Mouse (Mus musculus) MEL (cell line): ENCODE measurements at regions not wholly inside any gene's neighbourhood (a gene's known extent, or its start where the extent isn't known, plus 50 kb on each side); places are given as distances from the start of the nearest gene placed in this dataset.

Experiments used
- CHD2 ChIP-seq: IDR thresholded peaks from 2 replicates; pipeline ENCODE4 v1.6.1; 2011; ENCODE audit warnings: low read length, improper control_type of control experiment
- CTCF ChIP-seq, 3 experiments: IDR thresholded peaks in 2 of 3; conservative IDR thresholded peaks in 1 of 3; 2 replicates each; pipeline ENCODE4 v1.5.1; 2011 to 2012; ENCODE audit warnings: low read length in 3 of 3, low read depth in 2 of 3, mild to moderate bottlenecking in 2 of 3, improper control_type of control experiment in 1 of 3, inconsistent platforms in 1 of 3, mixed read lengths in 1 of 3, moderate library complexity in 1 of 3; ENCODE audit not compliant: control insufficient read depth in 1 of 3, insufficient read depth in 1 of 3, poor library complexity in 1 of 3, severe bottlenecking in 1 of 3
- EP300 ChIP-seq, 2 experiments: IDR thresholded peaks; 2 replicates each; pipeline ENCODE4 v1.6.1; 2011; ENCODE audit warnings: improper control_type of control experiment in 2 of 2, low read length in 2 of 2, low read depth in 1 of 2, mild to moderate bottlenecking in 1 of 2
- ETS1 ChIP-seq: IDR thresholded peaks from 2 replicates; pipeline ENCODE4 v1.6.1; 2012; ENCODE audit warnings: low read depth, mild to moderate bottlenecking, inconsistent platforms, low read length, improper control_type of control experiment, moderate library complexity
- GABPA ChIP-seq: IDR thresholded peaks from 2 replicates; pipeline ENCODE4 v1.6.1; 2012; ENCODE audit warnings: low read depth, mild to moderate bottlenecking, inconsistent platforms, low read length, improper control_type of control experiment, moderate library complexity
- KAT2A ChIP-seq: conservative IDR thresholded peaks from 2 replicates; pipeline ENCODE4 v1.6.1; 2012; ENCODE audit warnings: low read depth, low read length, improper control_type of control experiment, inconsistent platforms
- POLR2A ChIP-seq, 2 experiments: IDR thresholded peaks; 2 replicates each; pipeline ENCODE4 v1.6.1; 2011 to 2012; ENCODE audit warnings: low read length in 2 of 2, mild to moderate bottlenecking in 2 of 2, control low read depth in 1 of 2, improper control_type of control experiment in 1 of 2, low read depth in 1 of 2, moderate library complexity in 1 of 2; ENCODE audit not compliant: control insufficient read depth in 1 of 2, insufficient read depth in 1 of 2, poor library complexity in 1 of 2
- POLR2AphosphoS2 ChIP-seq: IDR thresholded peaks from 2 replicates; pipeline ENCODE4 v1.6.1; 2011; ENCODE audit warnings: low read length, improper control_type of control experiment
- RAD21 ChIP-seq: IDR thresholded peaks from 2 replicates; pipeline ENCODE4 v1.6.1; 2011; ENCODE audit warnings: mild to moderate bottlenecking, low read depth, low read length, improper control_type of control experiment
- SMC3 ChIP-seq: IDR thresholded peaks from 2 replicates; pipeline ENCODE4 v1.6.1; 2011; ENCODE audit warnings: low read depth, low read length, improper control_type of control experiment
- TBP ChIP-seq: IDR thresholded peaks from 2 replicates; pipeline ENCODE4 v1.8.0; 2011; ENCODE audit warnings: low read depth, low read length, improper control_type of control experiment
- USF2 ChIP-seq, 2 experiments: IDR thresholded peaks; 2 replicates each; pipeline ENCODE4 v1.6.1; 2011 to 2012; ENCODE audit warnings: improper control_type of control experiment in 2 of 2, low read length in 2 of 2, borderline replicate concordance in 1 of 2, inconsistent platforms in 1 of 2, low read depth in 1 of 2, mild to moderate bottlenecking in 1 of 2; ENCODE audit not compliant: insufficient read depth in 1 of 2
- ZNF384 ChIP-seq: IDR thresholded peaks from 2 replicates; pipeline ENCODE4 v1.6.1; 2012; ENCODE audit warnings: low read depth, mild to moderate bottlenecking, inconsistent platforms, low read length, improper control_type of control experiment

GRCm38 (mm10) chr2:131773691-131774090 lies 85.9 kb downstream of the Erv3 start:
- TF ChIP-seq CTCF (IDR thresholded peaks at IDR 0.05 in 2 of 3, conservative IDR thresholded peaks at IDR 0.05 in 1 of 3; ENCODE audit: control insufficient read depth in 1 of 3, insufficient read depth in 1 of 3, low read depth in 2 of 3, low read length in 3 of 3, poor library complexity in 1 of 3, severe bottlenecking in 1 of 3) (no peak), POLR2A (IDR thresholded peaks at IDR 0.05; ENCODE audit: control insufficient read depth in 1 of 2, insufficient read depth in 1 of 2, low read depth in 1 of 2, low read length in 2 of 2, poor library complexity in 1 of 2) (no peak), ZNF384 (no peak), POLR2AphosphoS2 (no peak), RAD21 (no peak), USF2 (IDR thresholded peaks at IDR 0.05; ENCODE audit: borderline replicate concordance in 1 of 2, insufficient read depth in 1 of 2, low read depth in 1 of 2, low read length in 2 of 2) (no peak), TBP (no peak), GABPA (no peak), SMC3 (no peak), EP300 (IDR thresholded peaks at IDR 0.05; ENCODE audit: low read depth in 1 of 2, low read length in 2 of 2) (no peak), ETS1 (no peak), KAT2A (no peak), CHD2 (no peak)
